Mouse (Mus musculus): Measurements from ENCODE around the gene Mlec. TPM values are rescaled to one million over a fixed set of nuclear protein-coding genes. Genes with fewer than 3 reads are reported as not detected.

Gene Mlec
- polyA plus RNA-seq (2012; fragmentation: generic; extraction: Trizol), result 112 TPM

DNA sequence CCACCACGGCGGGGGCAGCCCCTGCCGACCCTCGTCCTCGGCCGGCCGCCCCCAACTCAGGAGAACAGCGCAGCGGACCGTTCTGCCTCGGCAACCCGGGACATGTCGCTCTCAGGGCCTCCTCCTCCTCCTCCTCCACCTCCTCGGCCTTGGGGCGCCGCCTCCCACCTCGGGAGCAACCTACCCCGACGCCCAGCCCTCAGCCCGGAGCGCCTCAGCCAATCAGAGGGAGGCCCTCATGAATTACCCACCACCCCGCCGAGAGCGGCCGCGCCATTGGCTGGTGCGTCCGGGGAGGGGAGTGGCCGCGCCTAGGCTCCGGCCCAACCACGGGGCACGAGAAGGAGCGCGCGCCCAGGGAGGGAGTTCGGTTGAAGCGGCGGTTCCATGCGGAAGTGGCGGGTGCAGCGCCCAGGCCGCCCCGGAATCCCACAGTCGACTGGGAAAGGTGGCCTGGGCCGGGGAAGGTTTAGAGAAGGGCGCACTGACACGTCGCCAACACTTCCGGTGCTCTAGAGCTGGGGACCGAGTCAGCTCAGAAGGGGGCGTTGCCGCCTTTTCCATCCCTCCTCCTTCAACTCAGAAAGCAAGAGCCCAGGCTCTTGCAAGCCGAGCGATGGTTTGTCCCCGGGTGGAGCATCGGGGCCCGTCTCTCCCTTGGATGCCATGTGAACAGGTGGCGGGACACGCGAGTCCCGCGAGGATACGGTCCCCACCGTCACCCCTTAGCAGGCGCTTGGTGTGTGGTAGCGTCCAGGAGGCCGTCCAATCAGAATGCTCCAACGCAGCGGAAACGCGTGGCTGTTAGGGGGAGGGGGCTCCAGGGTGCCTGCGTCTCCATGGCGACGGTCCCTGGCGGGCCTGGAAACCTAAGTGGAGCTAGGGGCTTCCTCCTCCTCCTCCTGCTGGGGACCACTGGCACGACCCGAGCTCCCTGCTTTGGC, at the start of gene Mlec:
Gene Mlec (minus strand): TSS at position 140 of the 944 bp plus-strand sequence.
- TF ChIP-seq MYOD1 (IDR thresholded peaks at IDR 0.05; ENCODE audit: control insufficient read depth in 1 of 3, insufficient read length in 2 of 3, low read depth in 2 of 3) (peak in 2 of 3 experiments; percentile 18 to 20), E2F4 (IDR thresholded peaks at IDR 0.05; ENCODE audit: insufficient read depth) (peak; percentile 67), REST (IDR thresholded peaks at IDR 0.05; ENCODE audit: insufficient read depth, insufficient read length) (no peak), CEBPB (IDR thresholded peaks at IDR 0.05; ENCODE audit: insufficient read depth, poor library complexity, severe bottlenecking) (no peak), TCF3 (IDR thresholded peaks at IDR 0.05; ENCODE audit: insufficient read length, low read depth) (no peak), USF1 (IDR thresholded peaks at IDR 0.05; ENCODE audit: low read depth) (no peak), MYOG (IDR thresholded peaks at IDR 0.05; ENCODE audit: control insufficient read depth in 1 of 3, insufficient read depth in 1 of 3, insufficient read length in 2 of 3, low read depth in 2 of 3) (peak in 1 of 3 experiments; percentile 33), POLR2AphosphoS2 (IDR thresholded peaks at IDR 0.05; ENCODE audit: insufficient read length, low read depth) (peak; percentile 97), SRF (IDR thresholded peaks at IDR 0.05; ENCODE audit: control insufficient read depth, insufficient read length, low read depth) (peak; percentile 27), TCF12 (IDR thresholded peaks at IDR 0.05; ENCODE audit: insufficient read depth, poor library complexity, severe bottlenecking) (no peak), MAX (IDR thresholded peaks at IDR 0.05; ENCODE audit: low read depth) (no peak), POLR2A (IDR thresholded peaks at IDR 0.05; ENCODE audit: insufficient read length, low read depth) (peak; percentile 98)
- Histone ChIP-seq H3K79me2 (ENCODE audit: control insufficient read depth, insufficient read depth) (peaks cover 43% of the 10 kb centered on the region), H3K4me2 (ENCODE audit: low read depth) (peak within 1 kb of the TSS; percentile 92), H3ac (ENCODE audit: control insufficient read depth, insufficient read length) (peak within 1 kb of the TSS; percentile 98), H3K4me3 (peak within 1 kb of the TSS; percentile 83), H3K27me3 (ENCODE audit: control insufficient read depth, insufficient read depth, insufficient read length) (no peaks in the 10 kb centered on the region), H3K36me3 (ENCODE audit: control insufficient read depth, insufficient read depth) (no peaks in the 10 kb centered on the region)

DNA sequence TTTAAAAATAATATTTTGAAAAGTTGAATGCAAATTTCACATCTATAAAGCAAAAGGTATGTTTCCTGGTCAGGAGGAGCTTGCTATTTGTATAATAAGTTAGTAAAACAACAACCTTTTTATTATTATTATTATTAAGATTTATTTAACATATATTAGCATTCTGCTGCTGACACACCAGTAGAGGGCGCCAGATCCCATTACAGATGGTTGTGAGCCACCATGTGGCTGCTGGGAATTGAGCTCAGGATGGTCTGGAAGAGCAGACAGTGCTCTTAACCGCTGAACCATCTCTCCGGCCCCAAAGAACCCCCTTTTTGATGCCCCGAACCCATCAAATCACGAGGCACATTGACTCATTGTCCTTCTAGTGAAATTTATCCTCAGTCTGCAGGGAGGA, 49.3 kb upstream of the Mlec start:
- Histone ChIP-seq H3K27me3 (ENCODE audit: control insufficient read depth, insufficient read depth, insufficient read length) (no peaks in the 10 kb centered on the region), H3K79me2 (ENCODE audit: control insufficient read depth, insufficient read depth) (no peaks in the 10 kb centered on the region), H3K36me3 (ENCODE audit: control insufficient read depth, insufficient read depth) (no peaks in the 10 kb centered on the region), H3ac (ENCODE audit: control insufficient read depth, insufficient read length) (no peak overlapping the region), H3K4me2 (ENCODE audit: low read depth) (no peak overlapping the region), H3K4me3 (no peak overlapping the region)
- TF ChIP-seq MYOD1 (IDR thresholded peaks at IDR 0.05; ENCODE audit: control insufficient read depth in 1 of 3, insufficient read length in 2 of 3, low read depth in 2 of 3) (no peak), TCF12 (IDR thresholded peaks at IDR 0.05; ENCODE audit: insufficient read depth, poor library complexity, severe bottlenecking) (no peak), REST (IDR thresholded peaks at IDR 0.05; ENCODE audit: insufficient read depth, insufficient read length) (no peak), POLR2A (IDR thresholded peaks at IDR 0.05; ENCODE audit: insufficient read length, low read depth) (no peak), POLR2AphosphoS2 (IDR thresholded peaks at IDR 0.05; ENCODE audit: insufficient read length, low read depth) (no peak), TCF3 (IDR thresholded peaks at IDR 0.05; ENCODE audit: insufficient read length, low read depth) (no peak), USF1 (IDR thresholded peaks at IDR 0.05; ENCODE audit: low read depth) (no peak), E2F4 (IDR thresholded peaks at IDR 0.05; ENCODE audit: insufficient read depth) (no peak), CEBPB (IDR thresholded peaks at IDR 0.05; ENCODE audit: insufficient read depth, poor library complexity, severe bottlenecking) (no peak), MYOG (IDR thresholded peaks at IDR 0.05; ENCODE audit: control insufficient read depth in 1 of 3, insufficient read depth in 1 of 3, insufficient read length in 2 of 3, low read depth in 2 of 3) (no peak), SRF (IDR thresholded peaks at IDR 0.05; ENCODE audit: control insufficient read depth, insufficient read length, low read depth) (no peak), MAX (IDR thresholded peaks at IDR 0.05; ENCODE audit: low read depth) (no peak)

DNA sequence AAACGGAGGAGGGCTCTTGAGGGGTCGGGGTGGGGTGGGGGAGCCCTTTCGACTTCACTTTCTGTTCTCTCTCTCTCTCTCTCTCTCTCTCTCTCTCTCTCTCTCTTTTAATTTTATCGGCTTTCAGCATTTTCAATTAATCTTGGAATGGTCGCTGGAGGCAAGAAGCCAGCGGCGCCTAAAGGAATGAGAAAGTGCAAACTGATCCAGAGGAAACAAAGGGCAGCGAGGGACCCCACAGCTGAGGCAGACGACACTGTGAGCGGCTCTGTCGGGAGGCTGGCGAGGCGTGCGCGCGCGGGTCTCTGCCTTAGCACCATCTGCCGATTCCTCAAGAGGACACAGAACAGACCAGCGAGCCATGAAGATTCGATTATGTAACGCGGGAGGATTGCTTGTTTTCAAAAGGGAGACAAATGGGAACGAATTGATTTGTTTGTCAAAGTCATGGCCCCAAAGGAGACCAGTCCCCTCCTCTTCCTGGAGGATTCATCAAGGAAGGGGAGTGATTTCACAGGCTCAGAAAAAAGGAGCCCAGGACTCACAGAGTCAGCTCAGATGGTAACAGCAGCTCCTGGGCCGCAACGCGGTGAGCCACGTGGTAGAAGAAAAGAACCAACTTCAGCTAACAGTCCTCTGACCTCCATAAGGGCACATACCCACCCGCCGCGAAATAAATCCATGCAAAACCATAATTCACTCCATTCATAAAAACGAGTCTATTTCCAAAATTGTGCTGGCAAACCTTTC, 46.8 kb upstream of the Mlec start:
- TF ChIP-seq MYOD1 (IDR thresholded peaks at IDR 0.05; ENCODE audit: control insufficient read depth in 1 of 3, insufficient read length in 2 of 3, low read depth in 2 of 3), result no peak
- TF ChIP-seq MYOG (IDR thresholded peaks at IDR 0.05; ENCODE audit: control insufficient read depth in 1 of 3, insufficient read depth in 1 of 3, insufficient read length in 2 of 3, low read depth in 2 of 3), result no peak
- no peak for TF ChIP-seq TCF12 (IDR thresholded peaks at IDR 0.05; ENCODE audit: insufficient read depth, poor library complexity, severe bottlenecking)
- no peak for TF ChIP-seq USF1 (IDR thresholded peaks at IDR 0.05; ENCODE audit: low read depth)
- no peak for TF ChIP-seq POLR2AphosphoS2 (IDR thresholded peaks at IDR 0.05; ENCODE audit: insufficient read length, low read depth)
- TF ChIP-seq TCF3 (IDR thresholded peaks at IDR 0.05; ENCODE audit: insufficient read length, low read depth), result no peak
- TF ChIP-seq REST (IDR thresholded peaks at IDR 0.05; ENCODE audit: insufficient read depth, insufficient read length), result no peak
- TF ChIP-seq E2F4 (IDR thresholded peaks at IDR 0.05; ENCODE audit: insufficient read depth), result no peak
- Histone ChIP-seq H3ac (ENCODE audit: control insufficient read depth, insufficient read length) (no peak overlapping the region), H3K36me3 (ENCODE audit: control insufficient read depth, insufficient read depth) (no peaks in the 10 kb centered on the region), H3K4me2 (ENCODE audit: low read depth) (peak overlapping the region; percentile 2), H3K79me2 (ENCODE audit: control insufficient read depth, insufficient read depth) (no peaks in the 10 kb centered on the region), H3K27me3 (ENCODE audit: control insufficient read depth, insufficient read depth, insufficient read length) (no peaks in the 10 kb centered on the region), H3K4me3 (no peak overlapping the region)

DNA sequence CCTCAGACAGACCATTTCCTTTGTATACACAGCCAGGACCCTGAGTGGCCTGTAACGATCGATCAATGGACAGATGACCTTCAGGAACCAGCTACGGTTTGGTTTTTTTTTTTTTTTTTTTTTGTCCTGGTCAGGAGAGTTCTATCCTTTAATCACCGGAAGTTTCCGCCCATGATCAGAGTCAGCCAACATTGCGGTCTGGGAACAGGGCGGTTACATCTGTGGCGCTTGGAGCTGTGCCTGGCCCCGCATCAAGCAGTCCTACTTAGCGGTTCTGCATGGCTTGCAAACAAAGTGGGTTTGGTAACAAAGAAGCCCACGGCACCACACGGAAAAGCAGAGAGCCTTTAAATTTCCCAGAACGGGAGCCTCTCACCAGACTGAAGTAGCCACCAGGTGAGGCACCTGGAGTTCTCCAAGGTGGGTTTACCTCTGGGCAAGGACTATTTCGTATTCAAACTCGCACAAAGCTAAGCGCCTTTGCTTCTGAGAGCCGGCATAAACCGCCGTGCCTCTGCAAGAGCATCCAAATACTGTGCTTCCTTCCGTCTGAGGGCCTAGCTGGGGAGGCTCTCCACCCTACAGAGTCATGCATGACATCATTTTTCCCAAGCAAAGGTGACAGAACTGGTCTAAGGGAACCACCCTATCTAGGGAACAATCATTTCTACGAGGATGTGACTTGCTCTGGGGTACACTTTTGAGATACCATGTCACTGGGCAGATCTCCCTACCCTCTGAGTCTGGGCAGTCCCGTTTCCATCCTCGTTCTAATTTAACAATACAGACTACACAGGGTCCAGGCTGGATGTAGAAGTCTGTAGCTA, 46.0 kb upstream of the Mlec start:
- H3K4me3 ChIP-seq, result no peak overlapping the region
- H3ac ChIP-seq (ENCODE audit: control insufficient read depth, insufficient read length), result no peak overlapping the region
- H3K4me2 ChIP-seq (ENCODE audit: low read depth), result peak overlapping the region; percentile 8
- H3K36me3 ChIP-seq (ENCODE audit: control insufficient read depth, insufficient read depth), result no peaks in the 10 kb centered on the region
- H3K79me2 ChIP-seq (ENCODE audit: control insufficient read depth, insufficient read depth), result no peaks in the 10 kb centered on the region
- H3K27me3 ChIP-seq (ENCODE audit: control insufficient read depth, insufficient read depth, insufficient read length), result no peaks in the 10 kb centered on the region
- TF ChIP-seq USF1 (IDR thresholded peaks at IDR 0.05; ENCODE audit: low read depth) (no peak), TCF3 (IDR thresholded peaks at IDR 0.05; ENCODE audit: insufficient read length, low read depth) (no peak), MAX (IDR thresholded peaks at IDR 0.05; ENCODE audit: low read depth) (no peak), REST (IDR thresholded peaks at IDR 0.05; ENCODE audit: insufficient read depth, insufficient read length) (no peak), POLR2A (IDR thresholded peaks at IDR 0.05; ENCODE audit: insufficient read length, low read depth) (no peak), CEBPB (IDR thresholded peaks at IDR 0.05; ENCODE audit: insufficient read depth, poor library complexity, severe bottlenecking) (no peak), TCF12 (IDR thresholded peaks at IDR 0.05; ENCODE audit: insufficient read depth, poor library complexity, severe bottlenecking) (no peak), POLR2AphosphoS2 (IDR thresholded peaks at IDR 0.05; ENCODE audit: insufficient read length, low read depth) (no peak), MYOG (IDR thresholded peaks at IDR 0.05; ENCODE audit: control insufficient read depth in 1 of 3, insufficient read depth in 1 of 3, insufficient read length in 2 of 3, low read depth in 2 of 3) (no peak)

Data from myocyte (in vitro differentiated cells).